Mouse (Mus musculus): ENCODE data around the gene Nusap1. TPM values are rescaled to one million over a fixed set of nuclear protein-coding genes. Genes with fewer than 3 reads are reported as not detected.

Nusap1 gene
- total and polyA plus RNA-seq, 3 experiments = 29.0 to 92.7 (median 41.1) TPM

- no peak for TF ChIP-seq RCOR1 (conservative IDR thresholded peaks at IDR 0.05; ENCODE audit: low read depth, low read length)
- peak; percentile 54; the same call in 1 of the 2 replicates for TF ChIP-seq POLR2AphosphoS2 (IDR thresholded peaks at IDR 0.05; ENCODE audit: low read depth, low read length)
- Histone ChIP-seq H3K4me3 (replicated peaks in 1 of 3; ENCODE audit: low read depth in 2 of 3, low read length in 2 of 3, poor library complexity in 1 of 3) (no peak overlapping the region), H3K9ac (ENCODE audit: insufficient read depth, low read depth) (no peak overlapping the region), H3K36me3 (replicated peaks in 1 of 2; ENCODE audit: control insufficient read depth in 1 of 2, insufficient read depth in 1 of 2, low read length in 1 of 2) (peaks cover 33 to 78% of the 10 kb centered on the region in 2 experiments), H3K79me2 (replicated peaks; ENCODE audit: control insufficient read depth, extremely low read depth, insufficient read depth, poor library complexity, severe bottlenecking) (peaks cover 7% of the 10 kb centered on the region), H3K27me3 (replicated peaks) (no peaks in the 10 kb centered on the region), H3K4me2 (ENCODE audit: insufficient read depth, low read depth, poor library complexity, severe bottlenecking) (no peak overlapping the region), H3K27ac (ENCODE audit: insufficient read depth, low read depth) (no peak overlapping the region), H3K4me1 (ENCODE audit: control insufficient read depth in 1 of 2, insufficient read depth in 2 of 2) (peaks cover 3 to 10% of the 10 kb centered on the region in 2 experiments; a peak in 2 of 4 replicates), H3K9me3 (replicated peaks; ENCODE audit: low read length) (no peaks in the 10 kb centered on the region)
- DNase-seq (ENCODE audit: extremely low read depth) = no peak
- dilution Hi-C loops (cut with MboI; ENCODE audit: extremely low pct_ligation_motif_present, extremely low pct_unique_long_range_greater_than_20kb, low sequenced_read_pairs) (no loop called here), in situ Hi-C loops (cut with MboI; ENCODE audit: low pct_ligation_motif_present, low pct_unique_long_range_greater_than_20kb, low sequenced_read_pairs) (no loop called here)
Observed at GRCm38 (mm10) chr2:119605361-119605973, 12.6 kb upstream of the Nusap1 start.

- no peak overlapping the region for H3K4me2 ChIP-seq (ENCODE audit: insufficient read depth, low read depth, poor library complexity, severe bottlenecking)
- H3K79me2 ChIP-seq (replicated peaks; ENCODE audit: control insufficient read depth, extremely low read depth, insufficient read depth, poor library complexity, severe bottlenecking) = peaks cover 2% of the 10 kb centered on the region; the same call in 1 of the 2 replicates
- no peak overlapping the region for H3K27ac ChIP-seq (ENCODE audit: insufficient read depth, low read depth)
Observed at GRCm38 (mm10) chr2:119607023-119607422, 11.1 kb upstream of the Nusap1 start.

GRCm38 (mm10) chr2:119617841-119618198 is 278 bp upstream of the Nusap1 start:
- Histone ChIP-seq H3K9ac (ENCODE audit: insufficient read depth, low read depth) (peak overlapping the region; percentile 42), H3K4me3 (replicated peaks in 1 of 3; ENCODE audit: low read depth in 2 of 3, low read length in 2 of 3, poor library complexity in 1 of 3) (peak overlapping the region; percentile 66 to 88 (median 86)), H3K4me2 (ENCODE audit: insufficient read depth, low read depth, poor library complexity, severe bottlenecking) (peak overlapping the region; percentile 5), H3K9me3 (replicated peaks; ENCODE audit: low read length) (no peaks in the 10 kb centered on the region), H3K27me3 (replicated peaks) (no peaks in the 10 kb centered on the region), H3K4me1 (ENCODE audit: control insufficient read depth in 1 of 2, insufficient read depth in 2 of 2) (peaks cover 2 to 19% of the 10 kb centered on the region in 2 experiments; a peak in 2 of 4 replicates), H3K27ac (ENCODE audit: insufficient read depth, low read depth) (peak overlapping the region; percentile 75), H3K79me2 (replicated peaks; ENCODE audit: control insufficient read depth, extremely low read depth, insufficient read depth, poor library complexity, severe bottlenecking) (peaks cover 34% of the 10 kb centered on the region), H3K36me3 (replicated peaks in 1 of 2; ENCODE audit: control insufficient read depth in 1 of 2, insufficient read depth in 1 of 2, low read length in 1 of 2) (peaks cover 2 to 14% of the 10 kb centered on the region in 2 experiments)
- DNase-seq (ENCODE audit: extremely low read depth) = no peak
- dilution Hi-C loops (cut with MboI; ENCODE audit: extremely low pct_ligation_motif_present, extremely low pct_unique_long_range_greater_than_20kb, low sequenced_read_pairs) = no loop called here
- in situ Hi-C loops (cut with MboI; ENCODE audit: low pct_ligation_motif_present, low pct_unique_long_range_greater_than_20kb, low sequenced_read_pairs) = no loop called here
- TF ChIP-seq POLR2AphosphoS2 (IDR thresholded peaks at IDR 0.05; ENCODE audit: low read depth, low read length) (0 out of 2 replicates have a peak, but pooled peaks have one; percentile 2), MAZ (IDR thresholded peaks at IDR 0.05; ENCODE audit: low read depth, low read length) (no peak)

More at GRCm38 (mm10) chr2:119607023-119607422, 11.1 kb upstream of the Nusap1 start:
- in situ Hi-C loops (cut with MboI; ENCODE audit: low pct_ligation_motif_present, low pct_unique_long_range_greater_than_20kb, low sequenced_read_pairs) = no loop called here
- no peaks in the 10 kb centered on the region for H3K27me3 ChIP-seq (replicated peaks)
- TF ChIP-seq BHLHE40 (IDR thresholded peaks at IDR 0.05; ENCODE audit: low read depth, low read length) = no peak
- TF ChIP-seq TBP (conservative IDR thresholded peaks at IDR 0.05; ENCODE audit: low read depth, low read length) = no peak
- TF ChIP-seq RAD21 (IDR thresholded peaks at IDR 0.05; ENCODE audit: low read depth, low read length) = peak; percentile 4
- TF ChIP-seq SIN3A (IDR thresholded peaks at IDR 0.05; ENCODE audit: low read length) = no peak
- TF ChIP-seq CTCF (conservative IDR thresholded peaks at IDR 0.05 in 1 of 2, IDR thresholded peaks at IDR 0.05 in 1 of 2; ENCODE audit: low read depth in 2 of 2, low read length in 2 of 2) = peak in 1 of 2 experiments; percentile 42; a peak in 2 of 4 replicates
- TF ChIP-seq E2F4 (IDR thresholded peaks at IDR 0.05; ENCODE audit: insufficient replicate concordance, low read depth, low read length) = no peak
- no peak overlapping the region for H3K9ac ChIP-seq (ENCODE audit: insufficient read depth, low read depth)
- no peak for DNase-seq (ENCODE audit: extremely low read depth)
- dilution Hi-C loops (cut with MboI; ENCODE audit: extremely low pct_ligation_motif_present, extremely low pct_unique_long_range_greater_than_20kb, low sequenced_read_pairs) = no loop called here
- H3K4me3 ChIP-seq (replicated peaks in 1 of 3; ENCODE audit: low read depth in 2 of 3, low read length in 2 of 3, poor library complexity in 1 of 3) = no peak overlapping the region
- no peaks in the 10 kb centered on the region for H3K9me3 ChIP-seq (replicated peaks; ENCODE audit: low read length)
- H3K4me1 ChIP-seq (ENCODE audit: control insufficient read depth in 1 of 2, insufficient read depth in 2 of 2) = 0 out of 4 replicates have a peak, but pooled peaks cover 0 to 4% of the 10 kb centered on the region in 2 experiments
- H3K36me3 ChIP-seq (replicated peaks in 1 of 2; ENCODE audit: control insufficient read depth in 1 of 2, insufficient read depth in 1 of 2, low read length in 1 of 2) = peaks cover 33 to 79% of the 10 kb centered on the region in 2 experiments
